21 mouse cellular contexts compared by ENCODE assay signal in genomic region chr19:28869251-28869855, GRCm38 (mm10). TPM values are rescaled to one million over a fixed set of nuclear protein-coding genes. Genes with fewer than 3 reads are reported as not detected.
DNase-seq lines count a peak whose midpoint lies in the region; TF ChIP-seq lines count a peak whose summit lies in the region.
"Had no signal": no experiment of that assay in that cellular context is flagged by ENCODE, and none has a peak within 500 bp of the region (broad histone marks: within the 10 kb centered on the region; RNA-seq: fewer than 3 reads in every experiment).

No protein-coding gene starts in this region.

- H3K79me2 ChIP-seq in heart, adult 2 months (replicated peaks; ENCODE audit: control insufficient read depth, insufficient read depth, low read length) = no peaks in the 10 kb centered on the region
- no peaks in the 10 kb centered on the region for H3K79me2 ChIP-seq in CH12.LX (replicated peaks; ENCODE audit: control insufficient read depth, extremely low read depth, insufficient read depth, poor library complexity, severe bottlenecking)

- intact Hi-C loops in heart, adult 2 months (cut with DNase I) = no loop called here

- DNase-seq in heart, adult 11 months = peak; percentile 50
- DNase-seq in heart, adult 2 months = no peak
- peak; percentile 51 for DNase-seq in CH12.LX (ENCODE audit: extremely low read depth)
- DNase-seq in induced T-regulatory cell, adult 2 months (ENCODE audit: low read depth) = peak; percentile 72
- DNase-seq in gastrocnemius, postnatal 25 days = no peak
- DNase-seq in thymus, postnatal 4 days = no peak
- DNase-seq: adrenal gland, postnatal 10 days; cerebellum, adult 18-20 months; cerebellum, adult 9-10 months; cerebellum, postnatal 14 days; gastrocnemius, postnatal 36 days; heart, postnatal 10 days; heart, postnatal 36 days had no signal

- no peak for TF ChIP-seq EP300 in heart, adult 2 months (IDR thresholded peaks at IDR 0.05; ENCODE audit: insufficient read depth, low read depth, low read length)
- TF ChIP-seq EP300 in CH12.LX (IDR thresholded peaks at IDR 0.05; ENCODE audit: low read length) = peak; percentile 78

- TF ChIP-seq RAD21 in CH12.LX (IDR thresholded peaks at IDR 0.05; ENCODE audit: low read depth, low read length) = no peak

- no peak for TF ChIP-seq POLR2A in heart, adult 2 months (IDR thresholded peaks at IDR 0.05; ENCODE audit: insufficient read depth, low read depth, low read length)
- TF ChIP-seq POLR2A in CH12.LX (IDR thresholded peaks at IDR 0.05; ENCODE audit: low read depth, low read length) = no peak

- 92% methylated on average over 6 of the region's 6 CpGs for WGBS in heart, adult 2 months

- no peak overlapping the region for H3K27ac ChIP-seq in heart, adult 2 months
- H3K27ac ChIP-seq in CH12.LX (ENCODE audit: insufficient read depth, low read depth) = peak overlapping the region; percentile 7; the same call in 1 of the 2 replicates
- H3K27ac ChIP-seq: forebrain, embryonic 10.5 days; forebrain, embryonic 15.5 days; heart, embryonic 15.5 days; hindbrain, embryonic 10.5 days; hindbrain, embryonic 13.5 days had no signal

- H3K9ac ChIP-seq in heart, adult 2 months (ENCODE audit: low read depth, low read length) = no peak overlapping the region
- H3K9ac ChIP-seq in CH12.LX (ENCODE audit: insufficient read depth, low read depth) = peak overlapping the region; percentile 9; the same call in 1 of the 2 replicates
- H3K9ac ChIP-seq: forebrain, embryonic 15.5 days; heart, embryonic 12.5 days; heart, embryonic 15.5 days; hindbrain, embryonic 13.5 days had no signal

- no peaks in the 10 kb centered on the region for H3K4me1 ChIP-seq in heart, adult 2 months (ENCODE audit: control insufficient read depth, insufficient read depth, low read length)
- H3K4me1 ChIP-seq in CH12.LX (ENCODE audit: control insufficient read depth in 1 of 2, insufficient read depth in 2 of 2) = peaks cover 12 to 15% of the 10 kb centered on the region in 2 experiments
- H3K4me1 ChIP-seq: forebrain, embryonic 10.5 days; heart, embryonic 12.5 days; heart, embryonic 15.5 days; hindbrain, embryonic 10.5 days had no signal

- H3K9me3 ChIP-seq in CH12.LX (replicated peaks; ENCODE audit: low read length) = no peaks in the 10 kb centered on the region
- H3K9me3 ChIP-seq: forebrain, embryonic 10.5 days; forebrain, embryonic 15.5 days; heart, embryonic 12.5 days; heart, embryonic 15.5 days; hindbrain, embryonic 10.5 days; hindbrain, embryonic 13.5 days had no signal

- TF ChIP-seq CTCF in heart, adult 2 months (IDR thresholded peaks at IDR 0.05) = no peak
- TF ChIP-seq CTCF in CH12.LX (conservative IDR thresholded peaks at IDR 0.05 in 1 of 2, IDR thresholded peaks at IDR 0.05 in 1 of 2; ENCODE audit: low read depth in 2 of 2, low read length in 2 of 2) = no peak

- dilution Hi-C loops in CH12.LX (cut with MboI; ENCODE audit: extremely low pct_ligation_motif_present, extremely low pct_unique_long_range_greater_than_20kb, low sequenced_read_pairs) = no loop called here

- no peak overlapping the region for H3K4me3 ChIP-seq in heart, adult 2 months
- H3K4me3 ChIP-seq in CH12.LX (replicated peaks in 1 of 3; ENCODE audit: low read depth in 2 of 3, low read length in 2 of 3, poor library complexity in 1 of 3) = no peak overlapping the region
- H3K4me3 ChIP-seq: forebrain, embryonic 10.5 days; forebrain, embryonic 15.5 days; heart, embryonic 12.5 days; heart, embryonic 15.5 days; hindbrain, embryonic 10.5 days; hindbrain, embryonic 13.5 days had no signal

- H3K27me3 ChIP-seq in heart, adult 2 months (ENCODE audit: control insufficient read depth, insufficient read depth, low read length) = no peaks in the 10 kb centered on the region
- no peaks in the 10 kb centered on the region for H3K27me3 ChIP-seq in CH12.LX (replicated peaks)
- H3K27me3 ChIP-seq: forebrain, embryonic 15.5 days; heart, embryonic 12.5 days; heart, embryonic 15.5 days; hindbrain, embryonic 13.5 days had no signal

- peak overlapping the region; percentile 70 for H3K4me2 ChIP-seq in CH12.LX (ENCODE audit: insufficient read depth, low read depth, poor library complexity, severe bottlenecking)
- H3K4me2 ChIP-seq: forebrain, embryonic 15.5 days; heart, embryonic 12.5 days; heart, embryonic 15.5 days; hindbrain, embryonic 13.5 days had no signal

- in situ Hi-C loops in CH12.LX (cut with MboI; ENCODE audit: low pct_ligation_motif_present, low pct_unique_long_range_greater_than_20kb, low sequenced_read_pairs) = no loop called here

- no peaks in the 10 kb centered on the region for H3K36me3 ChIP-seq in heart, adult 2 months (ENCODE audit: control insufficient read depth, insufficient read depth, low read length)
- H3K36me3 ChIP-seq in CH12.LX (replicated peaks in 1 of 2; ENCODE audit: control insufficient read depth in 1 of 2, insufficient read depth in 1 of 2, low read length in 1 of 2) = no peaks in the 10 kb centered on the region
- H3K36me3 ChIP-seq: forebrain, embryonic 10.5 days; forebrain, embryonic 15.5 days; heart, embryonic 12.5 days; heart, embryonic 15.5 days; hindbrain, embryonic 10.5 days; hindbrain, embryonic 13.5 days had no signal

TF ChIP-seq in CH12.LX, 34 proteins besides CTCF, POLR2A, EP300 and RAD21:
- TF ChIP-seq BHLHE40 (IDR thresholded peaks at IDR 0.05; ENCODE audit: low read depth, low read length) (peak; percentile 55), SIN3A (IDR thresholded peaks at IDR 0.05; ENCODE audit: low read length) (peak; percentile 64; the same call in 1 of the 2 replicates), TCF12 (IDR thresholded peaks at IDR 0.05; ENCODE audit: low read depth, low read length) (peak; percentile 38; the same call in 1 of the 2 replicates), ETS1 (conservative IDR thresholded peaks at IDR 0.05; ENCODE audit: low read depth, low read length) (peak; percentile 87; the same call in 1 of the 2 replicates), IRF4 (IDR thresholded peaks at IDR 0.05; ENCODE audit: low read depth, low read length) (peak; percentile 75), NRF1 (IDR thresholded peaks at IDR 0.05; ENCODE audit: low read depth, low read length) (no peak), CHD1 (IDR thresholded peaks at IDR 0.05; ENCODE audit: low read depth, low read length) (no peak), ZNF384 (IDR thresholded peaks at IDR 0.05; ENCODE audit: low read depth, low read length) (peak; percentile 63), MXI1 (IDR thresholded peaks at IDR 0.05; ENCODE audit: low read depth, low read length) (peak; percentile 67), MAFK (IDR thresholded peaks at IDR 0.05; ENCODE audit: insufficient replicate concordance, low read length) (0 out of 2 replicates have a peak, but pooled peaks have one; percentile 28), RCOR1 (conservative IDR thresholded peaks at IDR 0.05; ENCODE audit: low read depth, low read length) (peak; percentile 54), MYC (IDR thresholded peaks at IDR 0.05; ENCODE audit: low read depth, low read length) (0 out of 2 replicates have a peak, but pooled peaks have one; percentile 53), MAX (IDR thresholded peaks at IDR 0.05; ENCODE audit: low read length) (peak; percentile 66; the same call in 1 of the 2 replicates), MEF2A (IDR thresholded peaks at IDR 0.05; ENCODE audit: borderline replicate concordance, low read depth, low read length) (peak; percentile 39; the same call in 1 of the 2 replicates), ZKSCAN1 (IDR thresholded peaks at IDR 0.05; ENCODE audit: borderline replicate concordance, low read depth, low read length) (no peak), JUND (conservative IDR thresholded peaks at IDR 0.05; ENCODE audit: low read depth, low read length) (peak; percentile 48; the same call in 1 of the 2 replicates)
TF ChIP-seq in CH12.LX: peak in this region for 13.

RNA-seq across cellular contexts. Expression of gene Slc1a1, which starts 34.5 kb away (rescaled TPM):
- 1 to 10 TPM; 1.3 to 2.9 TPM for total RNA-seq in heart, adult 2 months (2021)
- 2.2 and 2.5 TPM in 2 replicates for polyA plus RNA-seq in heart, adult 2 months (2012; rRNA removed)
- 0.21 and 1.1 TPM in 2 replicates for total RNA-seq in CH12.LX (2012; rRNA removed)
- 0.42 and 0.95 TPM in 2 replicates for total RNA-seq in CH12.LX (2014; rRNA removed)
- polyA plus RNA-seq in CH12.LX (2012; ENCODE audit: insufficient read length, low read depth) = 0.20 and 0.34 TPM in 2 replicates
- 1 to 10 TPM; 1.5 to 3.6 TPM for total RNA-seq in gastrocnemius, postnatal 25 days (2021)
- total RNA-seq: granulocyte monocyte progenitor cell, adult 5-6 weeks had no signal
- polyA plus RNA-seq: inflammation-experienced regulatory T-cells, adult 6 months had no signal

Comparison
In these comparisons a context has a peak if more than half of its experiments do, and no peak if none do; other contexts are left out.
1. DNase-seq: peak in heart, adult 11 months (single experiment), CH12.LX (single experiment) and induced T-regulatory cell, adult 2 months (single experiment); none in heart, adult 2 months (0 of 2), gastrocnemius, postnatal 25 days (single experiment) and thymus, postnatal 4 days (single experiment).